Mouse (Mus musculus): ENCODE measurements around the gene Gm11937. TPM values are rescaled to one million over a fixed set of nuclear protein-coding genes. Genes with fewer than 3 reads are reported as not detected.
"Not testable (repeated sequence)": the region's sequence is repeated elsewhere in the genome, so short reads cannot be mapped to it uniquely, and the experiment has no call there.

Gene Gm11937
- polyA plus RNA-seq, 1 experiment: not detected

- WGBS: 38% methylated on average over 8 of the region's 8 CpGs
- H3K4me3 ChIP-seq (replicated peaks; ENCODE audit: extremely low read depth, low read depth, low read length): no peak within 1 kb of the TSS
- no peaks in the 10 kb centered on the region for H3K4me1 ChIP-seq (ENCODE audit: control insufficient read depth, insufficient read depth, low read length)
- no peak for TF ChIP-seq POLR2A (IDR thresholded peaks at IDR 0.05; ENCODE audit: borderline replicate concordance, extremely low read depth, low read depth, low read length)
- no peak for TF ChIP-seq CTCF (IDR thresholded peaks at IDR 0.05; ENCODE audit: insufficient read depth, low read length)
- no peak for DNase-seq
Observed at GRCm38 (mm10) chr11:99634653-99635134, 24.7 kb upstream of the Gm11937 start, which contains the start of gene Krtap4-2. Gene Krtap4-2, minus strand, starts transcription at chr11:99635084.

- TF ChIP-seq CTCF (IDR thresholded peaks at IDR 0.05; ENCODE audit: insufficient read depth, low read length) (no peak), POLR2A (IDR thresholded peaks at IDR 0.05; ENCODE audit: borderline replicate concordance, extremely low read depth, low read depth, low read length) (no peak)
- DNase-seq: no peak
- 63% methylated on average over 2 of the region's 2 CpGs for WGBS
- no peaks in the 10 kb centered on the region for H3K4me1 ChIP-seq (ENCODE audit: control insufficient read depth, insufficient read depth, low read length)
- no peak overlapping the region for H3K4me3 ChIP-seq (replicated peaks; ENCODE audit: extremely low read depth, low read depth, low read length)
Observed at GRCm38 (mm10) chr11:99633293-99633692, 23.3 kb upstream of the Gm11937 start.

- TF ChIP-seq POLR2A (IDR thresholded peaks at IDR 0.05; ENCODE audit: borderline replicate concordance, extremely low read depth, low read depth, low read length): no peak
- TF ChIP-seq CTCF (IDR thresholded peaks at IDR 0.05; ENCODE audit: insufficient read depth, low read length): no peak
- Histone ChIP-seq H3K4me1 (ENCODE audit: control insufficient read depth, insufficient read depth, low read length) (no peaks in the 10 kb centered on the region), H3K4me3 (replicated peaks; ENCODE audit: extremely low read depth, low read depth, low read length) (no peak overlapping the region)
- 42% methylated on average over 3 of the region's 3 CpGs for WGBS
- DNase-seq: no peak
Observed at GRCm38 (mm10) chr11:99630890-99631289, 20.9 kb upstream of the Gm11937 start.

- Histone ChIP-seq H3K4me3 (replicated peaks; ENCODE audit: extremely low read depth, low read depth, low read length) (no peak within 1 kb of the TSS), H3K4me1 (ENCODE audit: control insufficient read depth, insufficient read depth, low read length) (no peaks in the 10 kb centered on the region)
- WGBS: 82% methylated on average over 4 of the region's 4 CpGs
- TF ChIP-seq CTCF (IDR thresholded peaks at IDR 0.05; ENCODE audit: insufficient read depth, low read length) (no peak), POLR2A (IDR thresholded peaks at IDR 0.05; ENCODE audit: borderline replicate concordance, extremely low read depth, low read depth, low read length) (no peak)
- DNase-seq: no peak
Observed at GRCm38 (mm10) chr11:99628138-99628537, 18.1 kb upstream of the Gm11937 start, which contains the start of gene Krtap4-1. Gene Krtap4-1, minus strand, starts transcription at chr11:99628238.

- no peak for TF ChIP-seq POLR2A (IDR thresholded peaks at IDR 0.05; ENCODE audit: borderline replicate concordance, extremely low read depth, low read depth, low read length)
- no peak for TF ChIP-seq CTCF (IDR thresholded peaks at IDR 0.05; ENCODE audit: insufficient read depth, low read length)
- no peak for DNase-seq
- Histone ChIP-seq H3K4me3 (replicated peaks; ENCODE audit: extremely low read depth, low read depth, low read length) (no peak within 1 kb of the TSS), H3K4me1 (ENCODE audit: control insufficient read depth, insufficient read depth, low read length) (no peaks in the 10 kb centered on the region)
- 74% methylated on average over 2 of the region's 2 CpGs for WGBS
Observed at GRCm38 (mm10) chr11:99620335-99620734, 10.3 kb upstream of the Gm11937 start, which contains the start of gene Gm11562. Gene Gm11562, minus strand, starts transcription at chr11:99620435.

- no peak for DNase-seq
Observed at GRCm38 (mm10) chr11:99614796-99615363, 4.9 kb upstream of the Gm11937 start, which contains the start of gene Krtap2-4. Gene Krtap2-4, minus strand, starts transcription at chr11:99614846.

GRCm38 (mm10) chr11:99609126-99609525 is 863 bp downstream of the Gm11937 start:
- no peaks in the 10 kb centered on the region for H3K4me1 ChIP-seq (ENCODE audit: control insufficient read depth, insufficient read depth, low read length)
- 77% methylated on average over 1 of the region's 1 CpGs for WGBS
- DNase-seq: no peak
- no peak overlapping the region for H3K4me3 ChIP-seq (replicated peaks; ENCODE audit: extremely low read depth, low read depth, low read length)
- TF ChIP-seq POLR2A (IDR thresholded peaks at IDR 0.05; ENCODE audit: borderline replicate concordance, extremely low read depth, low read depth, low read length): no peak
- no peak for TF ChIP-seq CTCF (IDR thresholded peaks at IDR 0.05; ENCODE audit: insufficient read depth, low read length)

More at GRCm38 (mm10) chr11:99614796-99615363, 4.9 kb upstream of the Gm11937 start, which contains the start of gene Krtap2-4:
- 58% methylated on average over 3 of the region's 3 CpGs for WGBS
- no peaks in the 10 kb centered on the region for H3K4me1 ChIP-seq (ENCODE audit: control insufficient read depth, insufficient read depth, low read length)
- TF ChIP-seq CTCF (IDR thresholded peaks at IDR 0.05; ENCODE audit: insufficient read depth, low read length) (no peak), POLR2A (IDR thresholded peaks at IDR 0.05; ENCODE audit: borderline replicate concordance, extremely low read depth, low read depth, low read length) (no peak)
- H3K4me3 ChIP-seq (replicated peaks; ENCODE audit: extremely low read depth, low read depth, low read length): no peak within 1 kb of the TSS

- H3K4me1 ChIP-seq (ENCODE audit: control insufficient read depth, insufficient read depth, low read length); DNase-seq; H3K4me3 ChIP-seq (replicated peaks; ENCODE audit: extremely low read depth, low read depth, low read length): not testable (repeated sequence)
- WGBS: 48% methylated on average over 1 of the region's 1 CpGs
Observed at GRCm38 (mm10) chr11:99603208-99603607, 6.8 kb downstream of the Gm11937 start, which contains the start of gene Gm11938. Gene Gm11938, minus strand, starts transcription at chr11:99603308.

- H3K4me3 ChIP-seq (replicated peaks; ENCODE audit: extremely low read depth, low read depth, low read length); H3K4me1 ChIP-seq (ENCODE audit: control insufficient read depth, insufficient read depth, low read length); DNase-seq: not testable (repeated sequence)
- 71% methylated on average over 6 of the region's 6 CpGs for WGBS
Observed at GRCm38 (mm10) chr11:99597742-99598141, 12.2 kb downstream of the Gm11937 start, which contains the start of gene Krtap9-3. Gene Krtap9-3, minus strand, starts transcription at chr11:99598105.

- WGBS: 76% methylated on average over 6 of the region's 6 CpGs
- H3K4me3 ChIP-seq (replicated peaks; ENCODE audit: extremely low read depth, low read depth, low read length): no peak within 1 kb of the TSS
- no peaks in the 10 kb centered on the region for H3K4me1 ChIP-seq (ENCODE audit: control insufficient read depth, insufficient read depth, low read length)
- TF ChIP-seq CTCF (IDR thresholded peaks at IDR 0.05; ENCODE audit: insufficient read depth, low read length) (no peak), POLR2A (IDR thresholded peaks at IDR 0.05; ENCODE audit: borderline replicate concordance, extremely low read depth, low read depth, low read length) (no peak)
- DNase-seq: no peak
Observed at GRCm38 (mm10) chr11:99590981-99591380, 19.0 kb downstream of the Gm11937 start, which contains the start of gene Krtap1-3. Gene Krtap1-3, minus strand, starts transcription at chr11:99591339.

All from lung, adult 2 months (tissue).